Mouse (Mus musculus): ENCODE results near the gene Utp20. TPM values are rescaled to one million over a fixed set of nuclear protein-coding genes. Genes with fewer than 3 reads are reported as not detected.
A peak's percentile ranks its signal among the peaks of the same experiment; 100 is the strongest.

Gene Utp20
- polyA plus RNA-seq, 1 experiment, result 24.2 TPM

GRCm38 (mm10) chr10:88714744-88715143, 111.9 kb downstream of the Utp20 start:
- Histone ChIP-seq H3K27me3 (ENCODE audit: control insufficient read depth, insufficient read depth, insufficient read length) (no peaks in the 10 kb centered on the region), H3K36me3 (ENCODE audit: control insufficient read depth, insufficient read depth) (no peaks in the 10 kb centered on the region), H3K79me2 (ENCODE audit: control insufficient read depth, insufficient read depth) (no peaks in the 10 kb centered on the region), H3ac (ENCODE audit: control insufficient read depth, insufficient read length, low read depth) (no peak overlapping the region), H3K79me3 (ENCODE audit: low read depth) (no peaks in the 10 kb centered on the region), H3K4me3 (ENCODE audit: insufficient read depth, poor library complexity, severe bottlenecking) (no peak overlapping the region)
- TF ChIP-seq MYOG (IDR thresholded peaks at IDR 0.05; ENCODE audit: control insufficient read depth, extremely low read depth, insufficient read length) (no peak), CEBPB (IDR thresholded peaks at IDR 0.05; ENCODE audit: low read depth) (no peak), FOSL1 (IDR thresholded peaks at IDR 0.05; ENCODE audit: insufficient read depth, low read length, poor library complexity, severe bottlenecking) (no peak), USF1 (IDR thresholded peaks at IDR 0.05; ENCODE audit: low read depth) (no peak), MYOD1 (IDR thresholded peaks at IDR 0.05; ENCODE audit: control insufficient read depth, insufficient read length, low read depth) (no peak), MAX (IDR thresholded peaks at IDR 0.05) (no peak), CTCF (IDR thresholded peaks at IDR 0.05; ENCODE audit: control insufficient read depth, insufficient read depth, insufficient read length) (no peak)

GRCm38 (mm10) chr10:88712359-88712758, 114.2 kb downstream of the Utp20 start:
- H3K79me3 ChIP-seq (ENCODE audit: low read depth), result no peaks in the 10 kb centered on the region
- H3K27me3 ChIP-seq (ENCODE audit: control insufficient read depth, insufficient read depth, insufficient read length), result no peaks in the 10 kb centered on the region
- no peak overlapping the region for H3ac ChIP-seq (ENCODE audit: control insufficient read depth, insufficient read length, low read depth)
- TF ChIP-seq USF1 (IDR thresholded peaks at IDR 0.05; ENCODE audit: low read depth) (no peak), MYOG (IDR thresholded peaks at IDR 0.05; ENCODE audit: control insufficient read depth, extremely low read depth, insufficient read length) (no peak), FOSL1 (IDR thresholded peaks at IDR 0.05; ENCODE audit: insufficient read depth, low read length, poor library complexity, severe bottlenecking) (no peak), CTCF (IDR thresholded peaks at IDR 0.05; ENCODE audit: control insufficient read depth, insufficient read depth, insufficient read length) (no peak), MAX (IDR thresholded peaks at IDR 0.05) (no peak), CEBPB (IDR thresholded peaks at IDR 0.05; ENCODE audit: low read depth) (no peak), MYOD1 (IDR thresholded peaks at IDR 0.05; ENCODE audit: control insufficient read depth, insufficient read length, low read depth) (no peak)
- H3K79me2 ChIP-seq (ENCODE audit: control insufficient read depth, insufficient read depth), result no peaks in the 10 kb centered on the region
- no peak overlapping the region for H3K4me3 ChIP-seq (ENCODE audit: insufficient read depth, poor library complexity, severe bottlenecking)
- H3K36me3 ChIP-seq (ENCODE audit: control insufficient read depth, insufficient read depth), result no peaks in the 10 kb centered on the region

GRCm38 (mm10) chr10:88708671-88709523, 117.7 kb downstream of the Utp20 start:
- peak; percentile 85 for TF ChIP-seq USF1 (IDR thresholded peaks at IDR 0.05; ENCODE audit: low read depth)
- TF ChIP-seq MYOD1 (IDR thresholded peaks at IDR 0.05; ENCODE audit: control insufficient read depth, insufficient read length, low read depth), result no peak
- Histone ChIP-seq H3K27me3 (ENCODE audit: control insufficient read depth, insufficient read depth, insufficient read length) (no peaks in the 10 kb centered on the region), H3K4me3 (ENCODE audit: insufficient read depth, poor library complexity, severe bottlenecking) (no peak overlapping the region), H3K79me3 (ENCODE audit: low read depth) (no peaks in the 10 kb centered on the region), H3K79me2 (ENCODE audit: control insufficient read depth, insufficient read depth) (no peaks in the 10 kb centered on the region), H3K36me3 (ENCODE audit: control insufficient read depth, insufficient read depth) (no peaks in the 10 kb centered on the region), H3ac (ENCODE audit: control insufficient read depth, insufficient read length, low read depth) (no peak overlapping the region)

GRCm38 (mm10) chr10:88700938-88701337, 125.7 kb downstream of the Utp20 start:
- H3K79me2 ChIP-seq (ENCODE audit: control insufficient read depth, insufficient read depth), result no peaks in the 10 kb centered on the region
- no peaks in the 10 kb centered on the region for H3K27me3 ChIP-seq (ENCODE audit: control insufficient read depth, insufficient read depth, insufficient read length)
- no peaks in the 10 kb centered on the region for H3K36me3 ChIP-seq (ENCODE audit: control insufficient read depth, insufficient read depth)
- TF ChIP-seq CEBPB (IDR thresholded peaks at IDR 0.05; ENCODE audit: low read depth) (no peak), MYOD1 (IDR thresholded peaks at IDR 0.05; ENCODE audit: control insufficient read depth, insufficient read length, low read depth) (no peak), USF1 (IDR thresholded peaks at IDR 0.05; ENCODE audit: low read depth) (no peak), MYOG (IDR thresholded peaks at IDR 0.05; ENCODE audit: control insufficient read depth, extremely low read depth, insufficient read length) (no peak), CTCF (IDR thresholded peaks at IDR 0.05; ENCODE audit: control insufficient read depth, insufficient read depth, insufficient read length) (no peak), MAX (IDR thresholded peaks at IDR 0.05) (no peak), FOSL1 (IDR thresholded peaks at IDR 0.05; ENCODE audit: insufficient read depth, low read length, poor library complexity, severe bottlenecking) (no peak)
- H3K4me3 ChIP-seq (ENCODE audit: insufficient read depth, poor library complexity, severe bottlenecking), result no peak overlapping the region
- no peaks in the 10 kb centered on the region for H3K79me3 ChIP-seq (ENCODE audit: low read depth)
- H3ac ChIP-seq (ENCODE audit: control insufficient read depth, insufficient read length, low read depth), result no peak overlapping the region

Other genes with a start within 250 kb of the Utp20 start
- not detected for gene Mybpc1, start 221.7 kb downstream of the Utp20 start, polyA plus RNA-seq (2012; fragmentation: generic; extraction: Trizol)
- not detected for gene Spic, start 141.8 kb downstream of the Utp20 start, polyA plus RNA-seq (2012; fragmentation: generic; extraction: Trizol)
- gene Arl1, start 95.9 kb downstream of the Utp20 start, polyA plus RNA-seq (2012; fragmentation: generic; extraction: Trizol), result 55.0 TPM
- 0.01 TPM for gene Slc5a8, start 59.2 kb upstream of the Utp20 start, polyA plus RNA-seq (2012; fragmentation: generic; extraction: Trizol)